Mouse (Mus musculus) kidney, postnatal 0 days (tissue): ENCODE data around the gene Limch1. TPM values are rescaled to one million over a fixed set of nuclear protein-coding genes. Genes with fewer than 3 reads are reported as not detected.
A peak's percentile ranks its signal among the peaks of the same experiment; 100 is the strongest.

Experiments
- ATAC-seq: fragments of 200-750 bp; cut with Nextera tagmentation; replicated peaks from 2 replicates; pipeline ENCODE4 v1.8.0; 2017; ENCODE audit warnings: low read depth, moderate number of reproducible peaks, moderate TSS enrichment, moderate library complexity; ENCODE audit not compliant: low FRiP score
- DNase-seq: peaks from one replicate; pipeline ENCODE4 v3.0.0-alpha.2; 2016; ENCODE audit warnings: low spot score
- H3K27ac ChIP-seq: fragments of 300-500 bp; sonication (generic); 2 replicates; pipeline ENCODE4 v1.5.1; 2014; ENCODE audit warnings: mild to moderate bottlenecking
- H3K27me3 ChIP-seq: fragments of 300-500 bp; sonication (generic); 2 replicates; pipeline ENCODE4 v1.6.1; 2014; ENCODE audit warnings: low read length, mixed read lengths; ENCODE audit not compliant: insufficient read depth
- H3K36me3 ChIP-seq: fragments of 300-500 bp; sonication (generic); 2 replicates; pipeline ENCODE4 v1.6.1; 2014; ENCODE audit warnings: low read length, mixed read lengths; ENCODE audit not compliant: insufficient read depth
- H3K4me1 ChIP-seq: fragments of 300-500 bp; sonication (generic); replicated peaks from 2 replicates; pipeline ENCODE4 v1.6.1; 2014; ENCODE audit warnings: antibody characterized with exemption, low read length, mixed read lengths; ENCODE audit not compliant: insufficient read depth
- H3K4me2 ChIP-seq: fragments of 300-500 bp; sonication (generic); 2 replicates; pipeline ENCODE4 v1.6.1; 2014; ENCODE audit warnings: mild to moderate bottlenecking, low read length, moderate library complexity, mixed read lengths
- H3K4me3 ChIP-seq: fragments of 300-500 bp; sonication (generic); replicated peaks from 2 replicates; pipeline ENCODE4 v1.5.1; 2014; ENCODE audit warnings: low read depth, low read length
- H3K9ac ChIP-seq: fragments of 300-500 bp; sonication (generic); 2 replicates; pipeline ENCODE4 v1.6.1; 2014; ENCODE audit warnings: low read depth, low read length
- H3K9me3 ChIP-seq: fragments of 300-500 bp; sonication (generic); replicated peaks from 2 replicates; pipeline ENCODE4 v1.6.1; 2016; ENCODE audit warnings: low read length, inconsistent platforms, mixed read lengths
- CTCF ChIP-seq: IDR thresholded peaks from 2 replicates; pipeline ENCODE4 v1.5.1; 2016; ENCODE audit warnings: antibody characterized with exemption, low read depth, mild to moderate bottlenecking, moderate library complexity
- WGBS: fragments of 180-500 bp; shearing (Covaris S2); extraction: QIAGEN DNeasy Blood & Tissue Kit; methylation state at CpG from one replicate; pipeline ENCODE4 v1.1.7; 2014; 5-methylcytosine and 5-hydroxymethylcytosine counted together
- polyA plus RNA-seq: library from polyadenylated mRNA; unstranded; fragments of >200 nt; fragmentation: Nextera tagmentation; extraction: Ambion mirVana; gene quantifications from 2 replicates; pipeline ENCODE4 v1.2.1, GENCODE M21; 2015

Gene Limch1
- polyA plus RNA-seq, 1 experiment from 2014 or later, result 34.1 TPM

DNA sequence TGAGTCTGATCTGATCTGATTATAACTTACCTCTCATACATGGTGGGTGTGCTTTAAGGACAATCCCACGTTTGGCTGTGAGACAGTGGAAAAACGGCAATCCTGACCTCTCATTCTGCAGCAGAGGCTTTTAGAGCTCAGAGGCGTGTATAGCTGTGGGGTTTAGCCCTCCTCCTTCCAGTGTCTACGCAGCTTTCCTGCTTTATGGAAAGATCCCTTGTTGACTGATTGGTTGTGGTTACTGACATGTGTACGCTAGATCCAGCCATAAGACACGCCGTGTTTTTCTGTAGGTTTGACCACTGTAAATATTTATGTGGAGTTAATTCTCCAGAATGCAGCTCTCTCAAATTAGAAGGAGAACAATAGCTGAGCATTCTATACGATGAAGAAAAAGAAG, 81.2 kb downstream of the Limch1 start:
- H3K4me2 ChIP-seq, result no peak overlapping the region
- ATAC-seq (no peak), DNase-seq (no peak)
- H3K27me3 ChIP-seq, result no peaks in the 10 kb centered on the region
- WGBS, result 64% methylated on average over 8 of the region's 8 CpGs
- H3K4me1 ChIP-seq, result no peaks in the 10 kb centered on the region
- no peak overlapping the region for H3K9ac ChIP-seq
- no peaks in the 10 kb centered on the region for H3K36me3 ChIP-seq
- H3K4me3 ChIP-seq, result no peak overlapping the region
- no peak overlapping the region for H3K27ac ChIP-seq
- no peak for TF ChIP-seq CTCF
- H3K9me3 ChIP-seq, result no peaks in the 10 kb centered on the region

DNA sequence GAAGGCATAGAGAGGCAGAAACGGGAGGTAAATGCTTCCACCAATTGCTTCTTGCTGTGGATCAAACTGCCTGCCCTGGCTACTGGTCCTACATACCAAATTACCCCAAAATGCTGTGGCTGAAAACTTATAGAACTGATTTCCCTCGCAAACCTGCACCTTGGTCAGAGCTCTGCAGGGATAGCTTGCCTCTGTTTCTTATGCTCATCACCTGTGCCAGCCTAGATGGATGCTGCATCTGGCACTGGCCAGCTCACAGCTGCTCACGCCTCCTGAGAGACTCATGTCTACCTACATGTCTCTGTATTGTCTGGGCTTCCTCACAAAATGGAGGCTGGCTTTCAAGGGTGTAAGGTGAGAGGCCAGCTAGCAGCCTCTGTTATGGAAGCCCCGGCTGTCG, 83.9 kb downstream of the Limch1 start:
- TF ChIP-seq CTCF, result no peak
- 81% methylated on average over 5 of the region's 5 CpGs for WGBS
- Histone ChIP-seq H3K4me2 (no peak overlapping the region), H3K9ac (no peak overlapping the region), H3K36me3 (no peaks in the 10 kb centered on the region), H3K9me3 (no peaks in the 10 kb centered on the region), H3K27ac (no peak overlapping the region), H3K4me1 (no peaks in the 10 kb centered on the region), H3K27me3 (no peaks in the 10 kb centered on the region), H3K4me3 (no peak overlapping the region)
- no peak for DNase-seq
- ATAC-seq, result no peak

DNA sequence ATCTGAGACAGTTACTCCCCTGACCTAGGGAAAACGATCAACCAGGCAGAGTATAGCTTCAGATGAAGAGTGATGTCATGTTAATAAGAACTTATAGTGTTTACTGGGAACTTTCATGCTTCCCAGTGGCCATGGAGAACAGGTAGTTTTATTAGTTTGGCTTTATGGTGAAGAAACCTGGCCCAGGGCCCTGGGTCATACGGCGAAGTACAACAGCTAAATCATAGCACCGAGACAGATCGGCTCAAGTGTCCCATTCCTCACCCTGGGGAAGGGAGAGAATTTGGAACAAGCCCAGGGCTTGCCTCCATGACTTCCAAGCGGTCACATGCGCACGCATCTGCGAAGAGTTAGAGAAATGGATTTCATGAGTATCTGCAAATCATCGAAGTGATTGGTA, 84.6 kb downstream of the Limch1 start:
- no peak for TF ChIP-seq CTCF
- no peak overlapping the region for H3K4me3 ChIP-seq
- 75% methylated on average over 10 of the region's 10 CpGs for WGBS
- ATAC-seq (no peak), DNase-seq (no peak)
- H3K27me3 ChIP-seq, result no peaks in the 10 kb centered on the region
- H3K4me1 ChIP-seq, result no peaks in the 10 kb centered on the region
- no peaks in the 10 kb centered on the region for H3K36me3 ChIP-seq
- H3K27ac ChIP-seq, result no peak overlapping the region
- no peak overlapping the region for H3K9ac ChIP-seq
- no peaks in the 10 kb centered on the region for H3K9me3 ChIP-seq
- H3K4me2 ChIP-seq, result no peak overlapping the region

DNA sequence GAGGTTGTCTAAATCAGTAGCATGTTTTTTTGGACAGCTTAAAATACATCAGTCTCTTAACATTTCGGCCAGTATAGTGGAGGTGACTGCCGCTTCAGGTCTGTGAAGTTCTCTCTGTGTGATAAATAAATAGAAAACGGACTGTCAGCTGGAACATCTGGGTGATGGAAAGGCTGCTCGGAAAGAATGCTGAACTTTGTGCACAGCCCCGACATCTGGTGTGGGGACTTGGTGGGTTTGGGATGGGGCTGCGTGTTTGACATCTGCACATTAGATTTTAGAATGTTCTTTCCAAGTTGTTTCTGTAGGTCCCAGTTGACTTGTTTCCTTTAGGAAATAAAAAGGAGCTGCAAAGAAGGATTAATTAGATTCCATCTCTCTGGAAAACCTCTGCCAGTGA, 89.1 kb downstream of the Limch1 start:
- no peaks in the 10 kb centered on the region for H3K9me3 ChIP-seq
- ATAC-seq, result no peak
- H3K4me1 ChIP-seq, result no peaks in the 10 kb centered on the region
- H3K27ac ChIP-seq, result no peak overlapping the region
- no peak overlapping the region for H3K4me2 ChIP-seq
- DNase-seq, result peak; percentile 5
- no peak for TF ChIP-seq CTCF
- H3K27me3 ChIP-seq, result no peaks in the 10 kb centered on the region
- H3K4me3 ChIP-seq, result no peak overlapping the region
- H3K36me3 ChIP-seq, result no peaks in the 10 kb centered on the region
- WGBS, result 46% methylated on average over 6 of the region's 6 CpGs
- H3K9ac ChIP-seq, result no peak overlapping the region

DNA sequence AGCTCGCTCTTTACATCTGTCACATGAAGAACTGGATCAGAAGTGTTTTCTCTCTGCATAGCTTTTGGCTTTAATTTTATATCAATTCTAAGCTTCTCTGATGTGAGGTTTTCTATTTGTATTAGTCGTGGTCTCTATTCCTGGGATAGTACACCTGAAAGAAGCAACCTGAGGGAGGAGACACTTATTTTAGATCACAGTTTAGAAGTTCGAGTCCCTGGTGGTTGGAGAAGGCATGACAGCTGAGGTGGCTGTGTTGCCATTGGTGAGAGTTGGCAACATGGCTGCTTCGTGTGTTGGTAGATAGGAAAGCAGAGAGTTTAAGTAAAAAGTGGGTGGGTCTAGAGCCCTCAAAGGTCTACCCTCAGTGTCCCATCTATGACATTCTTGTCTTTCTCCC, 91.3 kb downstream of the Limch1 start:
- no peak overlapping the region for H3K27ac ChIP-seq
- no peak overlapping the region for H3K4me2 ChIP-seq
- no peak overlapping the region for H3K4me3 ChIP-seq
- H3K27me3 ChIP-seq, result no peaks in the 10 kb centered on the region
- no peaks in the 10 kb centered on the region for H3K36me3 ChIP-seq
- WGBS, result 94% methylated on average over 4 of the region's 4 CpGs
- no peak for DNase-seq
- no peaks in the 10 kb centered on the region for H3K9me3 ChIP-seq
- peak; percentile 21; the same call in 1 of the 2 replicates for TF ChIP-seq CTCF
- no peaks in the 10 kb centered on the region for H3K4me1 ChIP-seq
- ATAC-seq, result no peak
- no peak overlapping the region for H3K9ac ChIP-seq

DNA sequence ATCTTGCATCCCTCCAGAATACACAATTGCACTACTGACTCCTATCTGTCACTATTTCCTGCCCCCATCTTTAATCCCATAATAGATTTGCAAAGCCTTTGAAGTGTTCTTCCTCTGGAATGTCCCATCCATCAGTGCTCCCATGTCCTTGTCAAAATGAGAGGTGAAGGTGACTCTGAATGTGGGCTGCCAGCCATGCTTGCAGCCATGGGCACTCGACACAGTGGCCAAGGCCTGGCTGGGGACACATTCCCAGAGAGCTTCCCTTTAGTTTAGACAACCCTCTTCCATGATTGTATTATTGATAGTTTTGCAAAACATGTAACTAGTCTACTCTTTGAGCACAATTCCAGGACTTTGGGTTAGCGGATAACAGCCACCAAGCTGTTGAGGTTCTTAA, 96.3 kb downstream of the Limch1 start:
- H3K27me3 ChIP-seq, result no peaks in the 10 kb centered on the region
- H3K27ac ChIP-seq, result no peak overlapping the region
- H3K4me2 ChIP-seq, result no peak overlapping the region
- H3K4me3 ChIP-seq, result no peak overlapping the region
- H3K4me1 ChIP-seq, result no peaks in the 10 kb centered on the region
- H3K36me3 ChIP-seq, result no peaks in the 10 kb centered on the region
- H3K9me3 ChIP-seq, result no peaks in the 10 kb centered on the region
- ATAC-seq (no peak), DNase-seq (no peak)
- no peak for TF ChIP-seq CTCF
- H3K9ac ChIP-seq, result no peak overlapping the region
- 94% methylated on average over 2 of the region's 2 CpGs for WGBS

DNA sequence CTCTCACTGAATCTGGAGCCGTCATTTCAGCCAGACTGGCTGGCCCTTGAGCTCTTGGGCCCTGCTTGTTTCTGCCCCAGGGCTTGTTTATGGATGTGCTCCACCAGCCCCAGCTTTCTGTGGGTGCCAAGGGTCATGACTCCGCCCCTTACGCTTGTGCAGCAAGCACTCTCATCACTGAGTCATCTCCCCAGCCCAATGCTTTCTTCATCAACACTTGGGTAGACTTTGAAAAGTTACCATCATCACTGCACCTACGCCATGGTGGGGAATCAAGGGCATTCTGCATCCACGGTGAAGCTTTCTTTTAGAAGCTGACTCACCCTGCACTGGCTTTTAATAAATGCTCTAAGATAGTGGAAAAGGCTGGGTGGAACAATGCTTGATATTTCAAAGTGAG, 97.1 kb downstream of the Limch1 start:
- Histone ChIP-seq H3K27ac (no peak overlapping the region), H3K9ac (no peak overlapping the region), H3K4me1 (0 out of 2 replicates have a peak, but pooled peaks cover 3% of the 10 kb centered on the region), H3K9me3 (no peaks in the 10 kb centered on the region), H3K36me3 (no peaks in the 10 kb centered on the region), H3K4me3 (no peak overlapping the region), H3K27me3 (no peaks in the 10 kb centered on the region), H3K4me2 (no peak overlapping the region)
- no peak for TF ChIP-seq CTCF
- DNase-seq (no peak), ATAC-seq (no peak)
- 90% methylated on average over 5 of the region's 5 CpGs for WGBS
